Mouse (Mus musculus) heart, postnatal 0 days (tissue): ENCODE measurements around the gene Sufu. TPM values are rescaled to one million over a fixed set of nuclear protein-coding genes. Genes with fewer than 3 reads are reported as not detected.
A peak's percentile ranks its signal among the peaks of the same experiment; 100 is the strongest.

Source experiments
- ATAC-seq: fragments of 200-750 bp; cut with Nextera tagmentation; 2 replicates; pipeline ENCODE4 v1.8.0; 2017; ENCODE audit warnings: low read depth, moderate number of reproducible peaks, moderate library complexity; ENCODE audit not compliant: insufficient read depth
- DNase-seq: peaks from one replicate; pipeline ENCODE4 v3.0.0-alpha.2; 2016; ENCODE audit warnings: low spot score
- H3K27ac ChIP-seq: fragments of 300-500 bp; sonication (generic); 2 replicates; pipeline ENCODE4 v1.5.1; 2014; ENCODE audit warnings: low read depth, mild to moderate bottlenecking
- H3K27me3 ChIP-seq: fragments of 300-500 bp; sonication (generic); 2 replicates; pipeline ENCODE4 v1.6.1; 2014; ENCODE audit warnings: low read length, mixed read lengths; ENCODE audit not compliant: control insufficient read depth, insufficient read depth
- H3K36me3 ChIP-seq: fragments of 300-500 bp; sonication (generic); replicated peaks from 2 replicates; pipeline ENCODE4 v1.6.1; 2014; ENCODE audit warnings: low read length, mixed read lengths; ENCODE audit not compliant: control insufficient read depth, insufficient read depth
- H3K4me1 ChIP-seq: fragments of 300-500 bp; sonication (generic); 2 replicates; pipeline ENCODE4 v1.6.1; 2014; ENCODE audit warnings: antibody characterized with exemption; ENCODE audit not compliant: control insufficient read depth, insufficient read depth
- H3K4me2 ChIP-seq: fragments of 300-500 bp; sonication (generic); 2 replicates; pipeline ENCODE4 v1.6.1; 2014; ENCODE audit warnings: low read depth, mild to moderate bottlenecking, low read length, moderate library complexity
- H3K4me3 ChIP-seq: fragments of 300-500 bp; sonication (generic); 2 replicates; pipeline ENCODE4 v1.5.1; 2014; ENCODE audit warnings: low read depth, low read length
- H3K9ac ChIP-seq: fragments of 300-500 bp; sonication (generic); replicated peaks from 2 replicates; pipeline ENCODE4 v1.6.1; 2014; ENCODE audit warnings: low read depth, low read length, mixed read lengths
- H3K9me3 ChIP-seq: fragments of 300-500 bp; sonication (generic); replicated peaks from 2 replicates; pipeline ENCODE4 v1.6.1; 2016; ENCODE audit warnings: low read length; ENCODE audit not compliant: control insufficient read depth
- CTCF ChIP-seq: IDR thresholded peaks from 2 replicates; pipeline ENCODE4 v1.5.1; 2016; ENCODE audit warnings: antibody characterized with exemption, control low read depth, low read depth
- EP300 ChIP-seq: IDR thresholded peaks from 2 replicates; pipeline ENCODE4 v1.6.1; 2016; ENCODE audit warnings: antibody characterized with exemption, low read depth
- WGBS: fragments of 180-500 bp; shearing (Covaris S2); extraction: QIAGEN DNeasy Blood & Tissue Kit; methylation state at CpG from one replicate; pipeline ENCODE4 v1.1.7; 2014; 5-methylcytosine and 5-hydroxymethylcytosine counted together
- polyA plus RNA-seq: library from polyadenylated mRNA; unstranded; fragments of >200 nt; fragmentation: Nextera tagmentation; extraction: Ambion mirVana; gene quantifications from 2 replicates; pipeline ENCODE4 v1.2.1, GENCODE M21; 2015
- total RNA-seq: library from RNA; depleted of rRNA; stranded (reverse); fragments of >200 nt; gene quantifications from 2 replicates; pipeline ENCODE4 v1.2.3, GENCODE M21; 2014; ENCODE audit warnings: low replicate concordance; rRNA removed

Sufu gene
- total and polyA plus RNA-seq, 2 experiments from 2014 or later = 9.2 to 11.0 TPM

DNA sequence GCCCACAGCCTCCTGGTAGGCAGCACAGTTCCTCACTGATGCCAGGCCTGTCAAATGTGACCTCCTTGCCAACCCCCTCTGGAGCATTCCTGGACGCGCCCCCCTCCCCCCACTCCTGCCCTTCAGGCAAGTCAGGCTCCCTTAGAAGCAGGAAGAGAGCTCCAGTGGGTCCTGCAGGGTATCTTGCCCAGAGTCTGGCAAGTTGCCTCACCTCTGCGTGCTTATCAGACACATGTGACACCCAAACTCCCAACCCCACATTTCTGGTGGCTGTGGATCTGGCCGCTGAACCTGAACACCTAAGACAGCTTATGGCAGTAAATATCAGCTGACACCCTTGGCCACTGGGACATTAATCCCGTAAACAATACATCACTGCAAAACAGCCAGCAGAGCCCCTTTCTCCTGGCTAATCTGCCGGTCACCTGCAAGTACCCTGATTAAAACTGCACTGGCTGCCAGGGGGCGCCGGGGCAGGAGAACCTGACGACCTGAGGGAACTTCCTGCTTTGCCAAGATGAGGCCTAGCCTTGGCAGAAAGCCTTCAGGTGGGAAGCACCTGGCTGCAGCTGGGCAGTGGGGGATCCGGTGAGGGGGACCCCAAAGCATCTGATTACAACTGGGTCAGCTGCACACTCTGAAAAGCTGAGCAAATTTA, 135.5 kb downstream of the Sufu start:
- ATAC-seq (peak; percentile 34), DNase-seq (peak; percentile 81)
- WGBS = 21% methylated on average over 10 of the region's 10 CpGs
- Histone ChIP-seq H3K4me1 (peaks cover 45% of the 10 kb centered on the region), H3K36me3 (no peaks in the 10 kb centered on the region), H3K4me2 (peak overlapping the region; percentile 30; the same call in 1 of the 2 replicates), H3K27me3 (no peaks in the 10 kb centered on the region), H3K4me3 (no peak overlapping the region), H3K9ac (peak overlapping the region; percentile 37; the same call in 1 of the 2 replicates), H3K9me3 (no peaks in the 10 kb centered on the region), H3K27ac (peak overlapping the region; percentile 94)
- TF ChIP-seq CTCF (no peak), EP300 (no peak; the same call in 1 of the 2 replicates)

DNA sequence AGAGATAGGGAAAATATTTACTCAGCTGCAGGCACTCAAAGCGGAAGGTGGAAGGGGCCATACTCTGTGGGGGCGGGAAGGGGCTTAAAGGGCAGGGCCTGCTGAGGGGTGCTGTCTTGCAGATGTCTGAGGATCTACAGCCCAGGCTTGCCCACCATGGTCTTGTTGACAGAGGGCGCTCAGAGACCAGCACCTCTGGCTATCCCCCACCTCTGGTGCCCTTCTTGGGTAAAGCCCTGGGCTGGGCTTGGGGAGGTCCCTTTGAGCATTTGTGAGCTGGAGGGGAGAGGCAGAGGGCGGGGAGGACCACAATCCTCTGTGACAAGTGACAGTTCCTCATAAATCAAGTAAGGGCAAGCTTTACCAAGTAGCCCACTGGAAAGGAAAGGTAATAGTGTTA, 136.4 kb downstream of the Sufu start:
- DNase-seq = no peak
- Histone ChIP-seq H3K4me3 (no peak overlapping the region), H3K36me3 (no peaks in the 10 kb centered on the region), H3K9me3 (no peaks in the 10 kb centered on the region), H3K27ac (peak overlapping the region; percentile 94), H3K9ac (no peak overlapping the region), H3K27me3 (no peaks in the 10 kb centered on the region), H3K4me1 (peaks cover 37% of the 10 kb centered on the region), H3K4me2 (no peak overlapping the region)
- ATAC-seq = no peak
- WGBS = 47% methylated on average over 4 of the region's 4 CpGs
- no peak for TF ChIP-seq EP300
- no peak for TF ChIP-seq CTCF

DNA sequence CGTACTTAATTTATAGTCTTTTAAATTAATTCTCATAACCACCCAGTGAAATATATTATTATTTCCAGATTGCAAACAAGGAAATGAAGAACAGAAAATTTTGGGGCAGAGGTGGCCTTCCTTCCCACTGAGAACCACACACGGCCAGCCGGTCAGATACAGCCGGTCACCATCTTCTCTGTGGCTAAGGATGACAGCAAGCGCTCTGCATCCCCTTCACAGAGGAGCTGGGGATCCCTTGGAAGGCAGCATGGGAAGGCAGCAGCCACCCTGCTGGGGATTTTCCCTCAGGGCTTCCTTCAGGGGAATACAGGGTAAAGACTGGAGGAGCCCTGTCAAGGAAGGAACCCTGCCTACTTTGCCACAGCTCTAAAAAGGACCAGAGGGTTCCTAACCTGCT, 136.8 kb downstream of the Sufu start:
- DNase-seq (no peak), ATAC-seq (no peak)
- Histone ChIP-seq H3K27ac (no peak overlapping the region), H3K4me2 (no peak overlapping the region), H3K9me3 (no peaks in the 10 kb centered on the region), H3K4me1 (peaks cover 36% of the 10 kb centered on the region), H3K4me3 (no peak overlapping the region), H3K9ac (no peak overlapping the region), H3K36me3 (no peaks in the 10 kb centered on the region), H3K27me3 (no peaks in the 10 kb centered on the region)
- WGBS = 92% methylated on average over 5 of the region's 5 CpGs
- TF ChIP-seq CTCF (no peak), EP300 (no peak)

DNA sequence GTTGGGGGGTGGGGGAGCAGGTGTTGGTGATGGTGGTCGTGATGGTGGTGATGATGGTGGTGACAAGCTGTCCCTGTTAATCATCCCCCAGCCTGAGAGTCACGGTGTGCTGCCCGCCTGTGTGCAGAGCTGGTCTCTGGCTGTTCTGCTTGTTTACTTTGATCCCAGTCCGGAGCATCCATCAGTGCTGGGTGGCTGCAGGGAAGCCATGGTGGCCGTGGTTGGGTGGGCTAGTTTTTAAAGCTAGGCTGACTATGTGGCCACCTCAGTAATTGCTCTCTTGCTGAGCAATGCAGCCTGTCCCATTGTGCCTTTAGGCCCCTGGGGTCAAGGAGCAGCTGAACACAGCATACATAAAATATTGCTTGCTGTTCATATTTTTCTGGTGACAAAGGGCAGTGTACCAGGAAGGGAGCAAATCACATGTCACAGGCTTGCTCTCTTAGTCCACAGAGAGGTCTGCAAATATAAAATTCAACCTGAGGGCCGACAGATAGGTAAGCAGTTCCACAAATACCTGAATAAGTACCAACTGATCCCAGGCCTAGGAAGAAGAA, 137.9 kb downstream of the Sufu start:
- no peak overlapping the region for H3K4me2 ChIP-seq
- H3K9ac ChIP-seq = no peak overlapping the region
- TF ChIP-seq CTCF (no peak), EP300 (no peak)
- DNase-seq (no peak), ATAC-seq (no peak)
- no peak overlapping the region for H3K4me3 ChIP-seq
- WGBS = 61% methylated on average over 6 of the region's 6 CpGs
- H3K27ac ChIP-seq = no peak overlapping the region
- no peaks in the 10 kb centered on the region for H3K9me3 ChIP-seq
- H3K27me3 ChIP-seq = no peaks in the 10 kb centered on the region
- peaks cover 26% of the 10 kb centered on the region for H3K4me1 ChIP-seq
- H3K36me3 ChIP-seq = no peaks in the 10 kb centered on the region

DNA sequence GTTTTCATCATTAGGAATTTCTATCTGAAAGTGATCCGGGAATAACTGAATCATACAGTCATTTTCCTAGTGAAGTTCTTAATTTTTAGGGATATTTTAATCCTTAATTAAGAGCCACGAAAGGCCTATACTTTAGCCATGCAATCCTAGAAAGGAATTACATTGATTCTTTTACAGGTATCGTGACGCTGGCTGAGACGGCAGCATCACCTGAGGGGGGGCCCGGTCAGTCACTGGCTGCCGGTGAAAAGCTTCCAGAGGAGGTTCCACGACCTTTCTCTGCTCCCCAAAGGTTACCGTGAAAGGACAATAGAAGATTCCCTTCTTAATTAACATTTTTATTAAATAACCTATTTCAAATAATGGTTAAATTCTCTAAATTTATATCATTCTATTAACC, 140.7 kb downstream of the Sufu start:
- Histone ChIP-seq H3K4me1 (0 out of 2 replicates have a peak, but pooled peaks cover 6% of the 10 kb centered on the region), H3K27ac (no peak overlapping the region), H3K9ac (no peak overlapping the region), H3K4me3 (no peak overlapping the region), H3K27me3 (no peaks in the 10 kb centered on the region), H3K4me2 (no peak overlapping the region), H3K9me3 (no peaks in the 10 kb centered on the region), H3K36me3 (peaks cover 20% of the 10 kb centered on the region)
- no peak for ATAC-seq
- WGBS = 90% methylated on average over 9 of the region's 9 CpGs
- TF ChIP-seq EP300 (no peak), CTCF (no peak)
- no peak for DNase-seq

DNA sequence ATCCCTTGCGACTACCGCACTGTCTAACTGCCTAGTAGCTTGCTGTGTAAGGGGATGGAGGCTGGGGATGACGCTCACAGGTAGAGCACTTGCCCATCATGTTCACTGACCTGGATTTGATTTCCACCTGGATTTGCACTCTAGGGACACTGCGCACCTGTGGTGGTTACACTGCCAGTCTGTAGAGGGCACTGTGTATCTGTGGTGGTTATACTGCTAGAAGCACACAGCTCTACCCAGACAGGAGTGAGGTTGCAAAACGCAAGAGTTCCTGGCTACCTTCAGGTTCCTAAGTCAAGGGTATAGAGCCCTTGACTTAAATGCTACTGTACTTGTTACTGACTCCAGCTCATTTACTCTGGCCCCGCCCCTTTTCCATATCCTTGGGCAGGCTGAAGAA, 141.5 kb downstream of the Sufu start:
- Histone ChIP-seq H3K9ac (no peak overlapping the region), H3K4me2 (no peak overlapping the region), H3K4me1 (0 out of 2 replicates have a peak, but pooled peaks cover under 1% of the 10 kb centered on the region), H3K36me3 (peaks cover 23% of the 10 kb centered on the region), H3K9me3 (no peaks in the 10 kb centered on the region), H3K27ac (no peak overlapping the region), H3K4me3 (no peak overlapping the region), H3K27me3 (no peaks in the 10 kb centered on the region)
- ATAC-seq (no peak), DNase-seq (no peak)
- WGBS = 84% methylated on average over 6 of the region's 6 CpGs
- TF ChIP-seq EP300 (no peak), CTCF (peak; percentile 50)

Other genes starting within 250 kb of the Sufu start
- gene Pitx3, start 248.6 kb upstream of the Sufu start, total RNA-seq = not detected in 2 replicates
- not detected in 2 replicates for gene Pitx3, start 248.6 kb upstream of the Sufu start, polyA plus RNA-seq
- gene Gbf1, start 244.4 kb upstream of the Sufu start, total RNA-seq = 39.7 and 46.8 TPM in 2 replicates
- 27.5 and 29.0 TPM in 2 replicates for gene Gbf1, start 244.4 kb upstream of the Sufu start, polyA plus RNA-seq
- 26.9 and 28.8 TPM in 2 replicates for gene Nfkb2, start 92.6 kb upstream of the Sufu start, total RNA-seq
- 6.6 and 7.2 TPM in 2 replicates for gene Nfkb2, start 92.6 kb upstream of the Sufu start, polyA plus RNA-seq
- 0.97 and 13.4 TPM in 2 replicates for gene Psd, start 69.7 kb upstream of the Sufu start, total RNA-seq
- gene Psd, start 69.7 kb upstream of the Sufu start, polyA plus RNA-seq = 1.7 and 2.2 TPM in 2 replicates
- 10.4 and 13.3 TPM in 2 replicates for gene Fbxl15, start 68.7 kb upstream of the Sufu start, total RNA-seq
- 11.5 and 12.2 TPM in 2 replicates for gene Fbxl15, start 68.7 kb upstream of the Sufu start, polyA plus RNA-seq
- 91.7 and 114 TPM in 2 replicates for gene Cuedc2, start 58.2 kb upstream of the Sufu start, total RNA-seq
- 129 and 136 TPM in 2 replicates for gene Cuedc2, start 58.2 kb upstream of the Sufu start, polyA plus RNA-seq
- gene Mfsd13a, start 55.8 kb upstream of the Sufu start, total RNA-seq = 5.2 and 21.8 TPM in 2 replicates
- gene Mfsd13a, start 55.8 kb upstream of the Sufu start, polyA plus RNA-seq = 3.2 and 3.7 TPM in 2 replicates
- 1.5 TPM in 1 of 2 replicates, not detected in the other for gene 2310034G01Rik, start 46.6 kb upstream of the Sufu start, total RNA-seq
- gene 2310034G01Rik, start 46.6 kb upstream of the Sufu start, polyA plus RNA-seq = 1.1 and 1.3 TPM in 2 replicates
- gene Actr1a, start 1.1 kb upstream of the Sufu start, total RNA-seq = 153 and 173 TPM in 2 replicates
- 115 and 118 TPM in 2 replicates for gene Actr1a, start 1.1 kb upstream of the Sufu start, polyA plus RNA-seq
- gene Trim8, start 104.8 kb downstream of the Sufu start, total RNA-seq = 35.9 and 48.3 TPM in 2 replicates
- 14.3 and 14.6 TPM in 2 replicates for gene Trim8, start 104.8 kb downstream of the Sufu start, polyA plus RNA-seq
- 37.2 and 38.2 TPM in 2 replicates for gene Arl3, start 176.3 kb downstream of the Sufu start, total RNA-seq
- gene Arl3, start 176.3 kb downstream of the Sufu start, polyA plus RNA-seq = 79.5 and 80.6 TPM in 2 replicates
- 4.2 and 5.9 TPM in 2 replicates for gene Sfxn2, start 176.5 kb downstream of the Sufu start, total RNA-seq
- gene Sfxn2, start 176.5 kb downstream of the Sufu start, polyA plus RNA-seq = 4.6 and 5.1 TPM in 2 replicates
- gene Wbp1l, start 202.2 kb downstream of the Sufu start, total RNA-seq = 72.8 and 89.7 TPM in 2 replicates
- gene Wbp1l, start 202.2 kb downstream of the Sufu start, polyA plus RNA-seq = 34.4 and 36.4 TPM in 2 replicates